Mouse (Mus musculus) Patski (cell line): ENCODE data around the gene Scarb1. TPM values are rescaled to one million over a fixed set of nuclear protein-coding genes. Genes with fewer than 3 reads are reported as not detected.

ENCODE experiments used
- ATAC-seq: fragments of 100-300 bp; one replicate; pipeline ENCODE4 v1.8.0; 2021
- CTCF ChIA-PET: fragments of 350-600 bp; sonication (Branson Sonifier 250); formaldehyde crosslinking; loops from one replicate; lab custom pipeline; 2022; ENCODE audit warnings: inconsistent platforms; lab: Charles Lee
- POLR2A ChIA-PET: fragments of 350-600 bp; sonication (Branson Sonifier 250); formaldehyde crosslinking; loops from one replicate; lab custom pipeline; 2022; ENCODE audit warnings: antibody characterized with exemption, inconsistent platforms; lab: Charles Lee
- DNase-seq: peaks from one replicate; pipeline ENCODE4 v3.0.0-alpha.2; 2011; ENCODE audit warnings: low read depth, low spot score
- H3K27me3 ChIP-seq: fragments of 371-371 bp; one replicate; pipeline ENCODE4 v1.5.1; 2021
- CTCF ChIP-seq: fragments of 100-300 bp; IDR thresholded peaks from one replicate; pipeline ENCODE4 v1.5.1; 2021
- in situ Hi-C: fragments of 300-500 bp; cut with MboI; formaldehyde crosslinking; loops from 3 replicates; pipeline ENCODE4 v1.11.1; 2018; ENCODE audit warnings: low pct_unique_long_range_greater_than_20kb, mixed read lengths
- polyA plus RNA-seq: library from polyadenylated mRNA; unstranded; gene quantifications from one replicate; pipeline ENCODE4 v1.2.3, GENCODE M21; 2021

Scarb1 gene
- polyA plus RNA-seq, 1 experiment from 2014 or later, result 59.7 TPM

DNA sequence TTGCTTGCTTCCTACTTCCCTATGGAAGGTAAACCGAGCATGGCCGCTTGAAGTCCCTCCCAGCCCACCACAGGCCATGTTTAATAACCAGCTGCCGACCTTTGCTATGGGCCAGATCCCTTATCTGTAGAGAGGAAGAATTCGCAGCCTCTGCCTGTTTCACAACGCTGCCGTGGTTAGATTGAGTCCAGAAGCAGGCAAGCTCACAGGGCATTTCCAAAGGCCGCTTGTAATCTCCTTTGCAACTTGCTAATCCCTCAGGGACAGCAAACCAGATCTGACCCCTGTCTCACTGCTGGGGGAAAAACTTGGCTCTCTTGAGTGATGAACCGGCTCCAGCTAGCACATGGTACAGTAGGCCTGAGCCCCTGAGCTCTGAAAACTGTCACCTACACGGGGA is 3.9 kb downstream of the Scarb1 start:
- in situ Hi-C loops, result no loop called here
- ChIA-PET POLR2A (interaction anchor here (0.6 to 0.7 kb wide), 2 partner anchors 531 to 542 kb away, joined by 3 to 5 read pairs; no protein-coding TSS in a partner anchor), CTCF (interaction anchor here (1.5 kb wide), 1 partner anchor 63 kb away, joined by 5 read pairs; no protein-coding TSS in a partner anchor)
- no peak for TF ChIP-seq CTCF
- ATAC-seq, result no peak
- no peak for DNase-seq
- H3K27me3 ChIP-seq, result no peaks in the 10 kb centered on the region

DNA sequence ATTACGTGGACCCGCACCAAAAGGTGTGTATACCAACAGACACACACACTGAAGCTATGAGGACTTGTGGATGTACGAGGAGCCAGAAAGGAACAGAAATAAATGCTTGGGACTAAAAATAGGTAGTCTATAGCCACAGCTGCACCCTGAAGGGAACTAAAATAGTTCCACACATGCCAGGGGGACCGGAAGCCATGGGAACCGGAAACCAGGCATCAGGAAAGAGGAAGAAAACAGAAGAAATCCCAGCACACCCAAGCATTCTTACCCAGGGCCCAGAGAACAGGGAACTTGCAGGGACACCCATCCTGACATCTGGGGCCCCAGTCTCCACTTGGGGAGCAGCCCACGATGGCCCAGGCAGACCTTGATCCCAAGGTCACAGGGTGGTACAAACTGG is 7.9 kb downstream of the Scarb1 start:
- CTCF ChIA-PET, result interaction anchor here (1.0 kb wide), 1 partner anchor 61 kb away, joined by 3 read pairs; no protein-coding TSS in a partner anchor
- no peaks in the 10 kb centered on the region for H3K27me3 ChIP-seq
- POLR2A ChIA-PET, result interaction anchor here (1.4 kb wide), 1 partner anchor 19 kb away, joined by 4 read pairs; no protein-coding TSS in a partner anchor
- ATAC-seq (no peak), DNase-seq (no peak)
- in situ Hi-C loops, result no loop called here
- TF ChIP-seq CTCF, result no peak

DNA sequence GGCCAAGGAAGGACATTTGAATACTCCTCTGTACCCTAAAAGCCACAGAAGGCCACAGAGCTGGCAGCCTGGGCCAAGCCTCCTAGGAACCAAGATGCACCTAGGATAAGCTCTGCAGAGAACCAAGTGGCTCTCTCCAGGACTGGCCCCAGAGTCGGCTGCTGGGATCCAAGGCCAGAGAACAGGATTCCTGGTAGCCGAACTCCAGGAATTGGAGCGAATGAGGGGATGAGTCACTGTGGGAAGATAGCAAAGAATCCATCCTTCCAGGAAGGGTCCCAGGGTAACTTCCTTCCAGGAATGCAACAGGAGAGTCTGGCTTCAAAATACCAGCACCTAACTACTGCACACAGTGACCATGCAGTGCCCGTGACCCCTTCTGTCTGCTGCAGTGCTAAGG is 8.6 kb downstream of the Scarb1 start:
- ATAC-seq, result no peak
- CTCF ChIA-PET, result interaction anchor here (1.0 to 2.0 kb wide), 3 partner anchors 16 to 60 kb away, joined by 3 to 5 read pairs (median 3); no protein-coding TSS in a partner anchor

DNA sequence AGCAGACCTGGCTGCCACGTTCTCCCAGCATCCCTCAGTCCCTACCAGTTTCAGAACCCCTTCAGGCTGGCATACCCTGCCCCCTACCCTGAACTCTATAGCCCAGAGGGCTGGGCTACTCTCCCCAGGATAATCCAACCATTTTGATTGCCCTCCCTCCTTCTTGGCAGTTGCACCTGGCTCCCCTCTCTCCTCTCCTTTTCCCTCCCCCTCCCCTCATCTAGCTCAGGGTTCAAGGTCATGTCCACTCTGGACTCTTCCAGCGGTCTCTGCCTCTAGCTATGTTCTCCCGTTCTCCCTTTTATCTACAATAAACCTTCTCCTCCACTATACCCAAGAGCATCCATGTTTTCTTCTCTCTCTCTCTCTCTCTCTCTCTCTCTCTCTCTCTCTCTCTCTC is 9.1 kb downstream of the Scarb1 start:
- ATAC-seq, result no peak
- H3K27me3 ChIP-seq, result no peaks in the 10 kb centered on the region
- no peak for TF ChIP-seq CTCF
- ChIA-PET POLR2A (interaction anchor here (1.0 to 1.4 kb wide), 2 partner anchors 9 to 17 kb away, joined by 3 to 4 read pairs; partner anchors contain the start of gene Scarb1), CTCF (interaction anchor here (1.0 to 2.0 kb wide), 2 partner anchors 16 to 40 kb away, joined by 3 to 5 read pairs; no protein-coding TSS in a partner anchor)
- in situ Hi-C loops, result no loop called here
- DNase-seq, result no peak

More for the DNA sequence above, 8.6 kb downstream of the Scarb1 start:
- TF ChIP-seq CTCF, result no peak
- no peak for DNase-seq
- in situ Hi-C loops, result no loop called here
- H3K27me3 ChIP-seq, result no peaks in the 10 kb centered on the region
- POLR2A ChIA-PET, result interaction anchor here (1.0 to 1.4 kb wide), 2 partner anchors 8 to 18 kb away, joined by 3 to 4 read pairs; partner anchors contain the start of gene Scarb1

DNA sequence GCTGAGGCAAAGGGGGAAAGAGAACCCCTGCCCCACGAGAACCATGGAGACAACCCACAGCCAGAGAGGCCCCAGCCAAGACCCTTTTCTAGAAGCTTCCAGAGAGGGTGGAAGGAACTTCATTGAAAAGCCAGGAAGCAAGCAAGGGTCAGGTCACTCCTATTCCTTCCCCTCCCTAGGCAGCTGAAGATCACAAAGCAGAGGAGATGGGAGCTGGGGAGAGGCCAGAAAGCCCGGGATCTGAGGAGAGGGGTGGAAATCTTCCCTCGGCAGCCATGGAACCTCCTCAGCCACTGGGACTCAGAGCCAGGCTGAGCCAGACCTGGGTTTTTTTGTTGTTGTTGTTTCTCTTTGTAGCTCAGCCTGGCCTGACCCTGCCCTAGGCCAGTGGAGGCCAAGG is 9.8 kb downstream of the Scarb1 start:
- no peaks in the 10 kb centered on the region for H3K27me3 ChIP-seq
- no peak for TF ChIP-seq CTCF
- no peak for ATAC-seq
- ChIA-PET CTCF (interaction anchor here (2.0 kb wide), 1 partner anchor 17 kb away, joined by 5 read pairs; no protein-coding TSS in a partner anchor), POLR2A (interaction anchor here (1.0 kb wide), 1 partner anchor 10 kb away, joined by 3 read pairs; the partner anchor contains the start of gene Scarb1)
- in situ Hi-C loops, result no loop called here
- no peak for DNase-seq

DNA sequence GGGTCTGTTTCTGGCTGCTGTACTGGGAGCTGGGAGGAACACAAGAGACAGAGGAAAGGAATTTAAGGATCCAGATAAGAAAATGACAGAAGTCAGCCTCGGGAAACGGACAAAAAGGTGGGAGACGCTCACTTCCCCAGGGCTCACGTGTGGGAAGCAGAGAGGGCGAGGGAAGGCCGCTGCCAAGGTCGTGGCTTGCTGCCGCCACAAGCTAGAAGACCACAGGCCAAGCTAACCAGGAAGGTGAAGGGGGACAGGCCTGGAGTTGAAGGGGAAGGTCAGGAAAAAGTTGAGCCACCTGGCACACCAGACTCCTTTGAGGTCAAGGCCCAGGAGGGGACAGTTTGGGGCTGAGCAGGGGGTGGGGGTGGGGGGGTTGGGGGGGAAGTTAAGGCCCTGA is 10.2 kb downstream of the Scarb1 start:
- no peak for DNase-seq
- TF ChIP-seq CTCF, result no peak
- no peaks in the 10 kb centered on the region for H3K27me3 ChIP-seq
- POLR2A ChIA-PET, result interaction anchor here (1.3 kb wide), 1 partner anchor 11 kb away, joined by 3 read pairs; no protein-coding TSS in a partner anchor
- CTCF ChIA-PET, result interaction anchor here (2.0 kb wide), 1 partner anchor 18 kb away, joined by 5 read pairs; no protein-coding TSS in a partner anchor
- no peak for ATAC-seq
- in situ Hi-C loops, result no loop called here

DNA sequence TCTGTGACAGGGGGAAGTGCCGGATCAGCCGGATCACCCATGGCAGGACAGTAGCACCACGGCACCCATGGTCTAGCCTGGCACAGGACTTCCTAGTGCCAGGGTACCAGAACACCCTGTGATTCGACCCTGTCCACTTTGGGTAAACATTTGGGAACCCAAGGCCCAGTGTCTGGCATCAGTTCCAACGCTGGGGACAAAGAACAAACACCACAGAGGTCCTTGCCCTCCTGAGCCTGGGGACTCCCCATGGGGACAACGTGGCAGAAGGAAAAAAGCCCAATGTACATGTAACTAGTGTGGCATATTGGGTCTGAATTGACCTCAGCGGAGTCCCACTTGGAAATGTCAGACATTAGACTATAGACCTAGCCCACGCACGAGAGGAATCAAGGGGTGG is 10.7 kb downstream of the Scarb1 start:
- no peak for DNase-seq
- H3K27me3 ChIP-seq, result no peaks in the 10 kb centered on the region
- ChIA-PET POLR2A (interaction anchor here (1.3 kb wide), 1 partner anchor 11 kb away, joined by 3 read pairs; no protein-coding TSS in a partner anchor), CTCF (interaction anchor here (2.0 kb wide), 1 partner anchor 18 kb away, joined by 5 read pairs; no protein-coding TSS in a partner anchor)
- no peak for TF ChIP-seq CTCF
- no peak for ATAC-seq
- in situ Hi-C loops, result no loop called here

DNA sequence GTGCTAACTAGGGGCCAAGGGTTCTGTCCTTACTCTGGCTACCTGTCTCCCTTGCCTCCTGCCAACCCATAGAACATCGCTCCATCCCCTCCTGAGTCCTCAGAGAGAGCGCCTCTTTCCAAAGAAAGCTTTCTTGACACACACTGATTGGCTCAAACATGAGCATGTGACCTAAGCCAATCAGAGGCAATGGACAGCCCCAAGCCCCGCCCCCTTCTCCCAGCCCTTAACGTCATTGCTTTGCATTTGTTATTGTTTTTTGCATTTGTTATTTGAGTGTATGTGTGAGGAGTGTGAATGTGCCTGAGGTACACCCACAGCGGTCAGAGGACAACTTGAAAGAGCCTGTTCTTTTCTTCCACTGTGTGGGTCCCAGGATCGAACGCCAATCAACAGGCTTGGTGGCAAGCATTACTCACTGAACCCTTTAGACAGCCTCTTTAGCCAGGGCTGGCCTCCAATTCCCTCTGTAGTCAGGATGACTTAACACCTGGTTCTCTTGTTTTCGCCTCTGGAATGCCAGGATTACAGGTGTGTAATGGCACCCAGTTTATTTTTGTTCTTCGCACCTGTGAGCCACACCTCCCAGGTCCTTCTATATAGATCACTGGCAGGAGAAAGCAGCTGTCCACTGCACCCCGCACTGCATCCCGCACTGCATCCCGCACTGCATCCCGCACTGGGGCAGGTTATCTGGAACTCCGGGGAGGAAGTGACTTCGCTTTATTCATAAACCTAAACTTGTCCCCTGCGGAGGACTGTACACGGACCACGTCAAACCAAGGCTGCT is 13.1 kb downstream of the Scarb1 start:
- no peak for TF ChIP-seq CTCF
- ChIA-PET CTCF (no interaction called here), POLR2A (no interaction called here)
- H3K27me3 ChIP-seq, result no peaks in the 10 kb centered on the region
- ATAC-seq, result no peak
- in situ Hi-C loops, result no loop called here
- no peak for DNase-seq

DNA sequence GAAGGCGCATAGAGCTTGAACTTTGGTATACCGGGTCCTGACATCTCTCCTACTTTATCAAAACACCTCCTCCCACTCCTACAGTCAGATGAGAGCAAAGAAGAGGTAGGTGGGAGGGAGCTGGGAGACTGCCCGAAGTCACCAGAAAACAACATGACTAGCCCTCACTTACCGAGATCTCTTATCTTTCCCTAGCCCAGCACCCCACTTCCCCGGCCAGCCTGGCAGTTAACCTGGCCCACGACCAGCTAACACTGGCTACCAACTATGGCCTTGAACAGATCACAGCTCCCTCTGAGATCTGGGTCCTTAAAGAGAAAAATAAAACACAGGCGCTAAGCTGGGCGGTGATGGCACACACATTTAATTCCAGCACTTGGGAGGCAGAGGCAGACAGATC is 14.5 kb downstream of the Scarb1 start:
- no peak for DNase-seq
- no peak for ATAC-seq
- H3K27me3 ChIP-seq, result no peaks in the 10 kb centered on the region
- CTCF ChIA-PET, result no interaction called here
- in situ Hi-C loops, result no loop called here
- POLR2A ChIA-PET, result interaction anchor here (1.1 kb wide), 1 partner anchor 14 kb away, joined by 3 read pairs; no protein-coding TSS in a partner anchor
- TF ChIP-seq CTCF, result no peak

DNA sequence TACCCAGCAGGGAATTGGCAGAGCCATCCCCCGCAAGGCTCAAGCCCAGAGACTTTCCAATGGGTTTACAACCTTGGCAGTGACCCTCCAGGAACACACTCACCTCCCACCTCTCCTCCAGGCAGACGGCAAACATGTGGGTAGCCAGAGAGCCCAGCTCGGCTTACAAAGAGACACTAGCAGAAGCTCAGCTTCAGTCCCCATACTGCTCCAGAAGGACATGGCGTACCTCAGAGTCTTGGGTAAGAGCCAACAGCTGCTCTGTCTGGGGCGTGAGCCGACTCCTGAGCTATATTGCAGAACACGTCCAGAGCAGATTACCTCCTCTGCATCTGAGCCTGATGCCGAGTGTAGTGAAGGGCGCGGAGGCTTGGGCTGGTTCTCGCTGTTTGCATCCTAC is 15.0 kb downstream of the Scarb1 start:
- ATAC-seq, result no peak
- in situ Hi-C loops, result no loop called here
- CTCF ChIA-PET, result interaction anchor here (1.0 kb wide), 1 partner anchor 13 kb away, joined by 4 read pairs; no protein-coding TSS in a partner anchor
- no peak for DNase-seq
- no peaks in the 10 kb centered on the region for H3K27me3 ChIP-seq
- POLR2A ChIA-PET, result interaction anchor here (1.1 kb wide), 1 partner anchor 14 kb away, joined by 3 read pairs; no protein-coding TSS in a partner anchor
- no peak for TF ChIP-seq CTCF
